Mouse (Mus musculus): ENCODE results near the gene Pam.

- no peak for TF ChIP-seq GATA1 (IDR thresholded peaks at IDR 0.05; ENCODE audit: borderline replicate concordance, low read length)
- no peak for TF ChIP-seq FLI1 (IDR thresholded peaks at IDR 0.05; ENCODE audit: low read length)
Observed at GRCm38 (mm10) chr1:98018987-98019386, 76.5 kb downstream of the Pam start.

Data from megakaryocyte, embryonic 14.5 days (primary cell).